Mouse (Mus musculus) forebrain, embryonic 11.5 days (tissue): ENCODE measurements around the gene Fam131b. TPM values are rescaled to one million over a fixed set of nuclear protein-coding genes. Genes with fewer than 3 reads are reported as not detected.

Experiments used
- ATAC-seq: fragments of 200-750 bp; cut with Nextera tagmentation; replicated peaks from 2 replicates; pipeline ENCODE4 v1.8.0; 2017; ENCODE audit warnings: moderate TSS enrichment; ENCODE audit not compliant: low FRiP score
- DNase-seq: peaks from one replicate; pipeline ENCODE4 v3.0.0-alpha.2; 2017; ENCODE audit warnings: low spot score
- H3K27ac ChIP-seq: fragments of 300-500 bp; sonication (generic); 2 replicates; pipeline ENCODE4 v1.5.1; 2014; ENCODE audit warnings: low read depth, low read length
- H3K27me3 ChIP-seq: fragments of 300-500 bp; sonication (generic); 2 replicates; pipeline ENCODE4 v1.6.1; 2014; ENCODE audit warnings: mild to moderate bottlenecking, low read length, mixed read lengths; ENCODE audit not compliant: control insufficient read depth, insufficient read depth
- H3K36me3 ChIP-seq: fragments of 300-500 bp; sonication (generic); 2 replicates; pipeline ENCODE4 v1.6.1; 2014; ENCODE audit warnings: mild to moderate bottlenecking, low read length, moderate library complexity, mixed read lengths; ENCODE audit not compliant: control insufficient read depth, insufficient read depth
- H3K4me1 ChIP-seq: fragments of 300-500 bp; sonication (generic); replicated peaks from 2 replicates; pipeline ENCODE4 v1.6.1; 2014; ENCODE audit warnings: low read length, mixed read lengths; ENCODE audit not compliant: control insufficient read depth, insufficient read depth
- H3K4me2 ChIP-seq: fragments of 300-500 bp; sonication (generic); 2 replicates; pipeline ENCODE4 v1.6.1; 2014; ENCODE audit warnings: low read depth, mild to moderate bottlenecking, low read length, moderate library complexity, mixed read lengths; ENCODE audit not compliant: severe bottlenecking
- H3K4me3 ChIP-seq: fragments of 300-500 bp; sonication (generic); 2 replicates; pipeline ENCODE4 v1.5.1; 2014; ENCODE audit warnings: low read depth, low read length
- H3K9ac ChIP-seq: fragments of 300-500 bp; sonication (generic); 2 replicates; pipeline ENCODE4 v1.6.1; 2014; ENCODE audit warnings: low read length
- H3K9me3 ChIP-seq: fragments of 300-500 bp; sonication (generic); 2 replicates; pipeline ENCODE4 v1.6.1; 2016; ENCODE audit warnings: low read length, mixed read lengths; ENCODE audit not compliant: control insufficient read depth
- WGBS: fragments of 180-500 bp; shearing (Covaris S2); extraction: QIAGEN DNeasy Blood & Tissue Kit; methylation state at CpG from one replicate; pipeline ENCODE4 v1.1.7; 2014; 5-methylcytosine and 5-hydroxymethylcytosine counted together
- polyA plus RNA-seq: library from polyadenylated mRNA; unstranded; fragments of >200 nt; fragmentation: Nextera tagmentation; extraction: Ambion mirVana; gene quantifications from 2 replicates; pipeline ENCODE4 v1.2.1, GENCODE M21; 2014

Gene Fam131b
- polyA plus RNA-seq, 1 experiment from 2014 or later: 3.0 TPM

DNA sequence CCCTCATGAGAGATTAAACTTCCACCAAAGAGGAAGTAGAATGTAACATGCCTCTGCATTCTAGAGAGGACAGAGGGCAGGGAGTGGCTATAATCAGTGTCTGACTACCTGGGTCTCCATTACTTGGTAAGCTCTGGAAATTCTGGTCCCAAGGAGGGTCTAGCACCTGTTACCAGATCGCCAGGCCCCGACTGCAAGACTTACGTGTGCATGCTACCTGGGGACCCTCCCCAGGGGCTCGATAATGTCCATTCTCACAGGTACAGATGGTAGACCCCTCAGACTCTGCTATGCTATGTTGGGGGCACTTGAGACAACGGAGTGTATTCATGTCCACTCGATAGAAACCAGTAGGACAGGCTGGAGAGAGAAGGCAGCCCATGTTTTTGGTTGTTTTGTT, 40.8 kb upstream of the Fam131b start:
- Histone ChIP-seq H3K4me1 (no peaks in the 10 kb centered on the region; the same call in 1 of the 2 replicates), H3K9me3 (no peaks in the 10 kb centered on the region), H3K27ac (no peak overlapping the region), H3K4me3 (no peak overlapping the region), H3K4me2 (no peak overlapping the region), H3K36me3 (no peaks in the 10 kb centered on the region), H3K27me3 (no peaks in the 10 kb centered on the region), H3K9ac (no peak overlapping the region)
- 94% methylated on average over 6 of the region's 6 CpGs for WGBS
- ATAC-seq (no peak), DNase-seq (no peak)

GRCm38 (mm10) chr6:42364607-42365006, 40.2 kb upstream of the Fam131b start:
- Histone ChIP-seq H3K27ac (no peak overlapping the region), H3K9me3 (no peaks in the 10 kb centered on the region), H3K4me3 (no peak overlapping the region), H3K4me1 (no peaks in the 10 kb centered on the region), H3K27me3 (no peaks in the 10 kb centered on the region), H3K4me2 (no peak overlapping the region), H3K36me3 (no peaks in the 10 kb centered on the region; the same call in 1 of the 2 replicates), H3K9ac (no peak overlapping the region)
- WGBS: 91% methylated on average over 15 of the region's 15 CpGs
- ATAC-seq (no peak), DNase-seq (no peak)

DNA sequence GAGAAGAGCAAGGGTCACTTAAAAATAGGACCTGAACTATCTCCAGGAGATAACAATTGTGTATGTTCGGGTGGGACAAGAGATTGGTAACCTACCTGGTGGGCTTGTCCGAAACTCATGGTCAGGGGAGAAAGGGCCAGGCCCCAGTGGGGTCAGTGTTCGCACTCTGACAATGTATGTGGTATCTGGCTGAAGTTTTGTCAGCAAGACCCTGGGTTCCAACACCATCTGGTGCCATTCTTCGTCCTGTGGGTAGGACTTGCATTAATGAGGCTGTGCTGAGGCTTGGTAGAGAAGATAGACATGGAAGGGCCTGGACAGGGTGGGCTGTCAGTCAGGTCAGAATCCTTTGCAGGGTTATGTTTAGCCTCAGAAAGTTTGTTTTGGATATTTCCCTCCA, 39.6 kb upstream of the Fam131b start:
- H3K36me3 ChIP-seq: no peaks in the 10 kb centered on the region; the same call in 1 of the 2 replicates
- H3K4me2 ChIP-seq: no peak overlapping the region
- no peak overlapping the region for H3K27ac ChIP-seq
- no peaks in the 10 kb centered on the region for H3K4me1 ChIP-seq
- no peaks in the 10 kb centered on the region for H3K9me3 ChIP-seq
- 84% methylated on average over 4 of the region's 4 CpGs for WGBS
- H3K27me3 ChIP-seq: no peaks in the 10 kb centered on the region
- DNase-seq (no peak), ATAC-seq (no peak)
- H3K4me3 ChIP-seq: no peak overlapping the region
- H3K9ac ChIP-seq: no peak overlapping the region

GRCm38 (mm10) chr6:42362974-42363373, 38.5 kb upstream of the Fam131b start:
- Histone ChIP-seq H3K4me1 (no peaks in the 10 kb centered on the region), H3K36me3 (peaks cover under 1% of the 10 kb centered on the region; the same call in 1 of the 2 replicates), H3K4me3 (no peak overlapping the region), H3K9me3 (no peaks in the 10 kb centered on the region), H3K4me2 (no peak overlapping the region), H3K9ac (no peak overlapping the region), H3K27me3 (no peaks in the 10 kb centered on the region), H3K27ac (no peak overlapping the region)
- DNase-seq: no peak
- WGBS: 57% methylated on average over 3 of the region's 3 CpGs
- no peak for ATAC-seq

GRCm38 (mm10) chr6:42362497-42362896, 38.1 kb upstream of the Fam131b start:
- H3K4me2 ChIP-seq: no peak overlapping the region
- H3K27ac ChIP-seq: no peak overlapping the region
- WGBS: 88% methylated on average over 1 of the region's 1 CpGs
- no peak overlapping the region for H3K9ac ChIP-seq
- H3K4me3 ChIP-seq: no peak overlapping the region
- H3K27me3 ChIP-seq: no peaks in the 10 kb centered on the region
- no peak for DNase-seq
- H3K4me1 ChIP-seq: no peaks in the 10 kb centered on the region
- peaks cover 2% of the 10 kb centered on the region; the same call in 1 of the 2 replicates for H3K36me3 ChIP-seq
- no peaks in the 10 kb centered on the region for H3K9me3 ChIP-seq
- ATAC-seq: no peak

GRCm38 (mm10) chr6:42362074-42362473, 37.6 kb upstream of the Fam131b start:
- Histone ChIP-seq H3K4me1 (no peaks in the 10 kb centered on the region), H3K4me2 (no peak overlapping the region), H3K27me3 (no peaks in the 10 kb centered on the region), H3K36me3 (peaks cover 2% of the 10 kb centered on the region; the same call in 1 of the 2 replicates), H3K27ac (no peak overlapping the region), H3K9me3 (no peaks in the 10 kb centered on the region), H3K9ac (no peak overlapping the region), H3K4me3 (no peak overlapping the region)
- ATAC-seq: no peak
- WGBS: 70% methylated on average over 1 of the region's 1 CpGs
- DNase-seq: no peak

- no peak overlapping the region for H3K4me2 ChIP-seq
- H3K9ac ChIP-seq: no peak overlapping the region
- DNase-seq: no peak
- peaks cover 5% of the 10 kb centered on the region; the same call in 1 of the 2 replicates for H3K36me3 ChIP-seq
- H3K27ac ChIP-seq: no peak overlapping the region
- no peak for ATAC-seq
- H3K27me3 ChIP-seq: no peaks in the 10 kb centered on the region
- H3K4me1 ChIP-seq: no peaks in the 10 kb centered on the region
- WGBS: 93% methylated on average over 13 of the region's 13 CpGs
- H3K9me3 ChIP-seq: no peaks in the 10 kb centered on the region
- no peak overlapping the region for H3K4me3 ChIP-seq
Measured at GRCm38 (mm10) chr6:42361041-42361895, 36.8 kb upstream of the Fam131b start.

GRCm38 (mm10) chr6:42360231-42360840, 35.9 kb upstream of the Fam131b start:
- H3K27me3 ChIP-seq: no peaks in the 10 kb centered on the region
- DNase-seq: no peak
- H3K4me1 ChIP-seq: no peaks in the 10 kb centered on the region
- peaks cover 8% of the 10 kb centered on the region; the same call in 1 of the 2 replicates for H3K36me3 ChIP-seq
- 94% methylated on average over 6 of the region's 6 CpGs for whole genome bisulfite sequencing
- H3K4me3 ChIP-seq: no peak overlapping the region
- H3K27ac ChIP-seq: no peak overlapping the region
- H3K4me2 ChIP-seq: no peak overlapping the region
- ATAC-seq: no peak
- no peak overlapping the region for H3K9ac ChIP-seq
- H3K9me3 ChIP-seq: no peaks in the 10 kb centered on the region
